Mouse (Mus musculus): ENCODE data around the gene Plbd2.
A peak's percentile ranks its signal among the peaks of the same experiment; 100 is the strongest.

Gene Plbd2

GRCm38 (mm10) chr5:120476296-120476695 is 27.1 kb downstream of the Plbd2 start, which contains the start of gene Sds:
Sds (plus strand) TSS chr5:120476526.
- no peak for DNase-seq (ENCODE audit: low spot score in 2 of 2)

GRCm38 (mm10) chr5:120475861-120476260 is 27.6 kb downstream of the Plbd2 start:
- no peak for DNase-seq (ENCODE audit: low spot score in 2 of 2)

- no peak for DNase-seq (ENCODE audit: low spot score in 2 of 2)
These were observed 30.1 kb downstream of the Plbd2 start for GRCm38 (mm10) chr5:120473361-120473760.

- no peak for DNase-seq (ENCODE audit: low spot score in 2 of 2)
These were observed 30.7 kb downstream of the Plbd2 start, which contains the start of gene Sdsl for GRCm38 (mm10) chr5:120472770-120473169. Sdsl (minus strand) TSS chr5:120472810.

- no peak for DNase-seq (ENCODE audit: low spot score in 2 of 2)
These were observed 31.9 kb downstream of the Plbd2 start for GRCm38 (mm10) chr5:120471538-120471937.

- DNase-seq (ENCODE audit: low spot score in 2 of 2) = no peak
These were observed 34.6 kb downstream of the Plbd2 start for GRCm38 (mm10) chr5:120468830-120469229.

GRCm38 (mm10) chr5:120468336-120468735 is 35.1 kb downstream of the Plbd2 start:
- DNase-seq (ENCODE audit: low spot score in 2 of 2) = no peak

GRCm38 (mm10) chr5:120467026-120467425 is 36.4 kb downstream of the Plbd2 start:
- no peak for DNase-seq (ENCODE audit: low spot score in 2 of 2)

- no peak for DNase-seq (ENCODE audit: low spot score in 2 of 2)
These were observed 37.6 kb downstream of the Plbd2 start for GRCm38 (mm10) chr5:120465860-120466259.

GRCm38 (mm10) chr5:120465062-120465461 is 38.4 kb downstream of the Plbd2 start:
- peak in 1 of 2 experiments; percentile 62 for DNase-seq (ENCODE audit: low spot score in 2 of 2)

- peak in 1 of 2 experiments; percentile 59 for DNase-seq (ENCODE audit: low spot score in 2 of 2)
These were observed 39.1 kb downstream of the Plbd2 start for GRCm38 (mm10) chr5:120464321-120464720.

- no peak for DNase-seq (ENCODE audit: low spot score in 2 of 2)
These were observed 41.5 kb downstream of the Plbd2 start for GRCm38 (mm10) chr5:120461902-120462301.

- no peak for DNase-seq (ENCODE audit: low spot score in 2 of 2)
These were observed 44.3 kb downstream of the Plbd2 start for GRCm38 (mm10) chr5:120459133-120459532.

GRCm38 (mm10) chr5:120457628-120458027 is 45.8 kb downstream of the Plbd2 start:
- DNase-seq (ENCODE audit: low spot score in 2 of 2) = peak; percentile 66 to 86

- DNase-seq (ENCODE audit: low spot score in 2 of 2) = no peak
These were observed 46.4 kb downstream of the Plbd2 start for GRCm38 (mm10) chr5:120456841-120457554.

GRCm38 (mm10) chr5:120456253-120456652 is 47.2 kb downstream of the Plbd2 start:
- DNase-seq (ENCODE audit: low spot score in 2 of 2) = no peak

GRCm38 (mm10) chr5:120454756-120455337 is 48.6 kb downstream of the Plbd2 start:
- no peak for DNase-seq (ENCODE audit: low spot score in 2 of 2)

- no peak for DNase-seq (ENCODE audit: low spot score in 2 of 2)
These were observed 56.1 kb downstream of the Plbd2 start for GRCm38 (mm10) chr5:120447305-120447704.

GRCm38 (mm10) chr5:120440733-120441132 is 62.7 kb downstream of the Plbd2 start:
- DNase-seq (ENCODE audit: low spot score in 2 of 2) = peak; percentile 93 to 98

GRCm38 (mm10) chr5:120439887-120440670 is 63.3 kb downstream of the Plbd2 start:
- peak in 1 of 2 experiments; percentile 26 for DNase-seq (ENCODE audit: low spot score in 2 of 2)

- DNase-seq (ENCODE audit: low spot score in 2 of 2) = peak in 1 of 2 experiments; percentile 63
These were observed 64.3 kb downstream of the Plbd2 start for GRCm38 (mm10) chr5:120438991-120439710.

GRCm38 (mm10) chr5:120438469-120438868 is 65.0 kb downstream of the Plbd2 start:
- no peak for DNase-seq (ENCODE audit: low spot score in 2 of 2)

All from cerebellum, postnatal 4 days (tissue).